Mouse (Mus musculus) olfactory bulb, adult 2 months (tissue): ENCODE measurements at regions not wholly inside any gene's neighbourhood (a gene's known extent, or its start where the extent isn't known, plus 50 kb on each side); places are given as distances from the start of the nearest gene placed in this dataset.

Experiments
- CTCF ChIP-seq: fragments of 200-500 bp; IDR thresholded peaks from 2 replicates; pipeline ENCODE4 v1.5.1; 2012; ENCODE audit warnings: low read depth, mild to moderate bottlenecking, low read length, moderate library complexity; ENCODE audit not compliant: insufficient read depth
- POLR2A ChIP-seq: fragments of 200-500 bp; IDR thresholded peaks from 2 replicates; pipeline ENCODE4 v1.6.1; 2012; ENCODE audit warnings: mild to moderate bottlenecking, low read depth, low read length, moderate library complexity; ENCODE audit not compliant: insufficient read depth

DNA sequence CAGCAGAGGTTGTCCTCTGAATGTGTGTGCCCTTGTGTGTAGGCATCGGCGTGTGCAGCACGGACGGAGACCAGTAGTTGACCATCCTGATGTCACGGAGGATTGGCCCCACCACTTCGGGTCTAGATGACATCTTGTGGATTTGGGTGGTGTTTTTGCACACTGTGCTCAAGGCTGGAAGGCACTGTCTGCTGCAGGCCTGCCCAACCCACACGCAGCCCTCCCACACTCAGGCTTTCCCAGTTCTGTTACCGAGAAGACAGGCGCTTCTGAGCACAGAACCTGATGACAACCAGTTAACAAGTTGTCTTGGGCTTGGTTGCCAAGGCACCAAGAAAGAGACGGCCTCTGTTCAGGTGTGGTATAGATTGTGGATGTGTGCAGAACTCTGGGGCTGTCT is 136.2 kb upstream of the Topaz1 start:
- TF ChIP-seq CTCF (no peak), POLR2A (no peak)
